Mouse (Mus musculus) midbrain, embryonic 15.5 days (tissue): ENCODE measurements at regions not wholly inside any gene's neighbourhood (a gene's known extent, or its start where the extent isn't known, plus 50 kb on each side); places are given as distances from the start of the nearest gene placed in this dataset.

Source experiments
- ATAC-seq: fragments of 200-750 bp; cut with Nextera tagmentation; replicated peaks from 2 replicates; pipeline ENCODE4 v1.8.0; 2017; ENCODE audit warnings: moderate TSS enrichment
- H3K27ac ChIP-seq: fragments of 300-500 bp; sonication (generic); 2 replicates; pipeline ENCODE4 v1.5.1; 2015; ENCODE audit warnings: mild to moderate bottlenecking, inconsistent platforms
- H3K27me3 ChIP-seq: fragments of 300-500 bp; sonication (generic); replicated peaks from 2 replicates; pipeline ENCODE4 v1.6.1; 2015; ENCODE audit warnings: inconsistent platforms
- H3K36me3 ChIP-seq: fragments of 300-500 bp; sonication (generic); replicated peaks from 2 replicates; pipeline ENCODE4 v1.6.1; 2015; ENCODE audit warnings: inconsistent platforms
- H3K4me1 ChIP-seq: fragments of 300-500 bp; sonication (generic); 2 replicates; pipeline ENCODE4 v1.6.1; 2015; ENCODE audit warnings: inconsistent platforms
- H3K4me2 ChIP-seq: fragments of 300-500 bp; sonication (generic); 2 replicates; pipeline ENCODE4 v1.6.1; 2015; ENCODE audit warnings: inconsistent platforms, mild to moderate bottlenecking, moderate library complexity
- H3K4me3 ChIP-seq: fragments of 300-500 bp; sonication (generic); 2 replicates; pipeline ENCODE4 v1.5.1; 2015; ENCODE audit warnings: mild to moderate bottlenecking, inconsistent platforms
- H3K9ac ChIP-seq: fragments of 300-500 bp; sonication (generic); 2 replicates; pipeline ENCODE4 v1.6.1; 2015; ENCODE audit warnings: mild to moderate bottlenecking, inconsistent platforms
- H3K9me3 ChIP-seq: fragments of 300-500 bp; sonication (generic); 2 replicates; pipeline ENCODE4 v1.6.1; 2016; ENCODE audit warnings: inconsistent platforms
- WGBS: fragments of 180-500 bp; shearing (Covaris S2); methylation state at CpG from one replicate; pipeline ENCODE4 v1.1.7; 2015; ENCODE audit warnings: mixed read lengths; 5-methylcytosine and 5-hydroxymethylcytosine counted together

- Histone ChIP-seq H3K27ac (no peak overlapping the region), H3K4me1 (peaks cover 3% of the 10 kb centered on the region; the same call in 1 of the 2 replicates), H3K4me2 (no peak overlapping the region), H3K27me3 (no peaks in the 10 kb centered on the region), H3K4me3 (no peak overlapping the region), H3K9ac (no peak overlapping the region), H3K36me3 (no peaks in the 10 kb centered on the region), H3K9me3 (no peaks in the 10 kb centered on the region)
- 86% methylated on average over 5 of the region's 5 CpGs for WGBS
- no peak for ATAC-seq
Observed at GRCm38 (mm10) chr10:95082634-95083033, 138.0 kb upstream of the Plxnc1 start.

DNA sequence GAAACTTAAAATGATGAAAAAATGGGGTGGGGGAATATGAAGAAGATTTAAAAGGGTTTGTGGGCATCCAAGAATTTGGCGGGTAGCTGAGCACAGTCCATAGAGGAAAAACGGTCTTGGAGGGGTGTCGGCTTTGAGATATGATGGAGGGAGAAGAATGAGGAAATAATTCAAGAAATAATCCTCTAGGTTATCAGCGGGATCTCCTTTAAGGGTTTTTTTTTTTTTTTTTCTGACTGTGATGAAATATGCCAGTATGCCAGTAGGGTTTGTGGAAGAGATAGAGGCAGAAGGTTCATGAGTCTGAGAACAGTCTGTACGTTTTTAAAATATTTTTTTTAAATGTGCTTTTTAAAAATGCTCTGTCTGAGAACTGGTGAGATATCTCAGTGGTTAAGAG, 135.3 kb upstream of the Plxnc1 start:
- ATAC-seq = no peak
- no peaks in the 10 kb centered on the region for H3K36me3 ChIP-seq
- H3K27ac ChIP-seq = no peak overlapping the region
- no peaks in the 10 kb centered on the region for H3K9me3 ChIP-seq
- 85% methylated on average over 5 of the region's 5 CpGs for WGBS
- H3K4me2 ChIP-seq = no peak overlapping the region
- no peak overlapping the region for H3K4me3 ChIP-seq
- H3K4me1 ChIP-seq = peaks cover 7% of the 10 kb centered on the region; the same call in 1 of the 2 replicates
- no peak overlapping the region for H3K9ac ChIP-seq
- no peaks in the 10 kb centered on the region for H3K27me3 ChIP-seq

GRCm38 (mm10) chr10:95076421-95076820, 131.8 kb upstream of the Plxnc1 start:
- Histone ChIP-seq H3K27me3 (no peaks in the 10 kb centered on the region), H3K4me3 (no peak overlapping the region), H3K9me3 (no peaks in the 10 kb centered on the region), H3K36me3 (no peaks in the 10 kb centered on the region), H3K27ac (no peak overlapping the region), H3K9ac (no peak overlapping the region), H3K4me1 (0 out of 2 replicates have a peak, but pooled peaks cover 6% of the 10 kb centered on the region), H3K4me2 (no peak overlapping the region)
- no peak for ATAC-seq
- WGBS = 89% methylated on average over 5 of the region's 5 CpGs

GRCm38 (mm10) chr10:95075897-95076296, 131.3 kb upstream of the Plxnc1 start:
- no peak overlapping the region for H3K9ac ChIP-seq
- no peaks in the 10 kb centered on the region for H3K36me3 ChIP-seq
- H3K27me3 ChIP-seq = no peaks in the 10 kb centered on the region
- H3K27ac ChIP-seq = no peak overlapping the region
- ATAC-seq = no peak
- H3K4me2 ChIP-seq = no peak overlapping the region
- H3K4me3 ChIP-seq = no peak overlapping the region
- WGBS = 69% methylated on average over 4 of the region's 4 CpGs
- 0 out of 2 replicates have a peak, but pooled peaks cover 6% of the 10 kb centered on the region for H3K4me1 ChIP-seq
- no peaks in the 10 kb centered on the region for H3K9me3 ChIP-seq

- 0 out of 2 replicates have a peak, but pooled peaks cover 6% of the 10 kb centered on the region for H3K4me1 ChIP-seq
- WGBS = 72% methylated on average over 5 of the region's 5 CpGs
- H3K27ac ChIP-seq = no peak overlapping the region
- no peak for ATAC-seq
- H3K4me3 ChIP-seq = no peak overlapping the region
- no peaks in the 10 kb centered on the region for H3K36me3 ChIP-seq
- H3K9ac ChIP-seq = no peak overlapping the region
- H3K4me2 ChIP-seq = no peak overlapping the region
- H3K27me3 ChIP-seq = no peaks in the 10 kb centered on the region
- no peaks in the 10 kb centered on the region for H3K9me3 ChIP-seq
Observed at GRCm38 (mm10) chr10:95074959-95075590, 130.4 kb upstream of the Plxnc1 start.

GRCm38 (mm10) chr10:95074381-95074780, 129.7 kb upstream of the Plxnc1 start:
- no peaks in the 10 kb centered on the region for H3K27me3 ChIP-seq
- 82% methylated on average over 2 of the region's 2 CpGs for WGBS
- H3K4me2 ChIP-seq = no peak overlapping the region
- no peak overlapping the region for H3K27ac ChIP-seq
- H3K4me1 ChIP-seq = 0 out of 2 replicates have a peak, but pooled peaks cover 6% of the 10 kb centered on the region
- no peak overlapping the region for H3K4me3 ChIP-seq
- ATAC-seq = no peak
- H3K9ac ChIP-seq = no peak overlapping the region
- no peaks in the 10 kb centered on the region for H3K9me3 ChIP-seq
- H3K36me3 ChIP-seq = no peaks in the 10 kb centered on the region

DNA sequence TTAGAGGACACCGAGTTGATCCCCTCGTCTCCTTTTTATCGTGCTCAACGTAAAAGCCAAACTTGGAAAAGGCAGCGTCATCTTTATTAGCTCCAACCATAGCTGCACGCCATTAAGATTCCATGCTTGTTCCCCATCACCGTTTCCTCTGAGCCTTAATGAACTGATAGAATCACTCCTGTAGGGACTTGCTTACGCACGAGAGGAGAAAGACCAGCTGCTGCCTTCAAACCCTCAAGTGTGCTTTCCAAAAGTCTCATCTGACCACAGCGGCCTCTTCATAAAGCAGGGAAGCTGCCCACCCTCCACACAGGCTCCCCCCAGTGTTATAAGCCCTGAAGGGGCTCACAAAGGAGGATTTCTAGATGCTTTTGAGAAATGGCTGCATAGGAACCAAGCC, 123.3 kb upstream of the Plxnc1 start:
- no peaks in the 10 kb centered on the region for H3K9me3 ChIP-seq
- no peaks in the 10 kb centered on the region for H3K4me1 ChIP-seq
- WGBS = 70% methylated on average over 10 of the region's 10 CpGs
- ATAC-seq = no peak
- no peak overlapping the region for H3K9ac ChIP-seq
- no peak overlapping the region for H3K4me2 ChIP-seq
- no peaks in the 10 kb centered on the region for H3K36me3 ChIP-seq
- H3K27ac ChIP-seq = no peak overlapping the region
- no peak overlapping the region for H3K4me3 ChIP-seq
- no peaks in the 10 kb centered on the region for H3K27me3 ChIP-seq

GRCm38 (mm10) chr10:95066774-95067173, 122.1 kb upstream of the Plxnc1 start:
- H3K9ac ChIP-seq = no peak overlapping the region
- no peak overlapping the region for H3K4me3 ChIP-seq
- 82% methylated on average over 6 of the region's 6 CpGs for WGBS
- no peak for ATAC-seq
- no peaks in the 10 kb centered on the region for H3K27me3 ChIP-seq
- no peak overlapping the region for H3K27ac ChIP-seq
- H3K4me2 ChIP-seq = no peak overlapping the region
- no peaks in the 10 kb centered on the region for H3K36me3 ChIP-seq
- H3K9me3 ChIP-seq = no peaks in the 10 kb centered on the region
- H3K4me1 ChIP-seq = no peaks in the 10 kb centered on the region

GRCm38 (mm10) chr10:95059486-95060091, 115.0 kb upstream of the Plxnc1 start:
- no peak overlapping the region for H3K4me2 ChIP-seq
- H3K27ac ChIP-seq = no peak overlapping the region
- no peak overlapping the region for H3K9ac ChIP-seq
- H3K4me3 ChIP-seq = no peak overlapping the region
- no peaks in the 10 kb centered on the region for H3K36me3 ChIP-seq
- no peaks in the 10 kb centered on the region for H3K9me3 ChIP-seq
- WGBS = 69% methylated on average over 7 of the region's 7 CpGs
- ATAC-seq = no peak
- H3K27me3 ChIP-seq = no peaks in the 10 kb centered on the region
- peaks cover 21% of the 10 kb centered on the region for H3K4me1 ChIP-seq

DNA sequence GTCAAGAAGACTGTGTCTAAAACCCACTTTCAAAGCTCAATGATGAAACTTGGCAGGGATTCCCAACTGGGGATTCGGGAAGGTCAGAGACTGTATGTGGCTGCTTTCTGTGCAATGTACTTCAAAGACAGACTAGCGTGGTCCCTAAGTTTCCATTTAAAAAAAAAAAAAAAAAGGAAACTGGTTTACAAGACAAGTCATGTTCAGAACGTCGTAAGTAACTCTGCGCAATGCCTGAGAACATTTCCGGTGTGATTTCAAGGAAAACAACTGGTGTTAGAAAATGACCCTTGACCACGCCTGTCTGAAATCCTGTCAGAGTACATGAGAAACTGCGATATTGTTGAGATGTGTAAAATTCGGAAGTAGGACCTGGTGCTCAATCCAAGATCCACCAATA, 114.4 kb upstream of the Plxnc1 start:
- no peak overlapping the region for H3K9ac ChIP-seq
- ATAC-seq = no peak
- peaks cover 21% of the 10 kb centered on the region for H3K4me1 ChIP-seq
- H3K9me3 ChIP-seq = no peaks in the 10 kb centered on the region
- H3K36me3 ChIP-seq = no peaks in the 10 kb centered on the region
- 76% methylated on average over 9 of the region's 9 CpGs for WGBS
- H3K4me3 ChIP-seq = no peak overlapping the region
- H3K27me3 ChIP-seq = no peaks in the 10 kb centered on the region
- H3K4me2 ChIP-seq = no peak overlapping the region
- no peak overlapping the region for H3K27ac ChIP-seq

DNA sequence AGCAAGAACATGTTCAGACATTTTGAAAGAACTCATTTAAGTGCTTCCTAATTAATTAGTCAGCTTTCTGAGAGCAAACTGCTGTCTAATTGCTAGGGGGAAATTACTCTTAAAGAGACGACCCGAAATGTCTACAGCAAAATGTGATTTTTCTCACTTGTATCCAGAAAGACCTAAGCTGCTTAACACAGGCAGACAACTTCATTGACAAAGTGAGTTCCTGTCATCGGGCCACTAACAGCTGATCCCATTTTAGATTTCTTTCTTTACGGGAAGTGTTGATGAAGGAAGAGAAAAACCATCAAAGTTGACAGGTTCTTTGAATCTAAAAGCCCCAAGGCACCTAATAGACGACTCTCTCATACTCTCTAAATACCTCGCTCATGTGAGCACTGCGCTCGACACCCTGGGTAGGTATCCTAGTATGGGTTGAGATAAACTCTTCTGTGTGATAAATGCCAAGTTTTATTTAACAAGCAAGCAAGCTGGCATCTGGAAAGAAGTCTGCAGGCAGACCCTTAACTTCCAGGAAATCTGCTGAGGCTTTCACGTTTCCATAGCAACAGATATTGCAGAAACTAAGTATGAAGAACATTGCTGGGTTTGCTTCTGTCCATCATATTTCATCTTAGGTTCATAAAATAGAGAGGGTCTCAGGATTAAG, 112.5 kb upstream of the Plxnc1 start:
- WGBS = 55% methylated on average over 9 of the region's 9 CpGs
- Histone ChIP-seq H3K4me3 (no peak overlapping the region), H3K9me3 (no peaks in the 10 kb centered on the region), H3K27ac (peak overlapping the region; percentile 45; the same call in 1 of the 2 replicates), H3K4me2 (no peak overlapping the region), H3K9ac (no peak overlapping the region), H3K36me3 (no peaks in the 10 kb centered on the region), H3K4me1 (peaks cover 21% of the 10 kb centered on the region), H3K27me3 (no peaks in the 10 kb centered on the region)
- ATAC-seq = peak; percentile 73

GRCm38 (mm10) chr10:95056541-95056940, 111.9 kb upstream of the Plxnc1 start:
- no peak for ATAC-seq
- Histone ChIP-seq H3K9ac (no peak overlapping the region), H3K27ac (no peak overlapping the region), H3K4me2 (no peak overlapping the region), H3K9me3 (no peaks in the 10 kb centered on the region), H3K4me1 (peaks cover 21% of the 10 kb centered on the region), H3K27me3 (no peaks in the 10 kb centered on the region), H3K4me3 (no peak overlapping the region), H3K36me3 (no peaks in the 10 kb centered on the region)
- 83% methylated on average over 4 of the region's 4 CpGs for WGBS
